Mouse (Mus musculus) MEL (cell line): Measurements from ENCODE around the gene Cd200r3. TPM values are rescaled to one million over a fixed set of nuclear protein-coding genes. Genes with fewer than 3 reads are reported as not detected.
A peak's percentile ranks its signal among the peaks of the same experiment; 100 is the strongest.

Experiments
- DNase-seq: peaks from one replicate; pipeline ENCODE4 v3.0.0; 2011; ENCODE audit warnings: low read depth, low spot score
- H3K27ac ChIP-seq: 2 replicates; pipeline ENCODE4 v1.5.1; 2012; ENCODE audit warnings: low read depth, mild to moderate bottlenecking, control low read depth, low read length, moderate library complexity; ENCODE audit not compliant: control insufficient read depth
- H3K27me3 ChIP-seq, 2 experiments: fragments of 150-350 bp in 1 of 2; sonication (generic) in 1 of 2; 2 replicates each; pipeline ENCODE4 v1.6.1; 2012; ENCODE audit warnings: low read length in 2 of 2, mild to moderate bottlenecking in 2 of 2, improper control_type of control experiment in 1 of 2, moderate library complexity in 1 of 2; ENCODE audit not compliant: insufficient read depth in 2 of 2, control insufficient read depth in 1 of 2
- H3K36me3 ChIP-seq, 2 experiments: 2 replicates each; pipeline ENCODE4 v1.6.1; 2012 to 2014; ENCODE audit warnings: low read length in 2 of 2, improper control_type of control experiment in 1 of 2, inconsistent platforms in 1 of 2, mild to moderate bottlenecking in 1 of 2; ENCODE audit not compliant: insufficient read depth in 2 of 2, control insufficient read depth in 1 of 2
- H3K4me1 ChIP-seq, 2 experiments: fragments of 150-350 bp in 1 of 2; sonication (generic) in 1 of 2; 2 replicates each; pipeline ENCODE4 v1.6.1; 2012; ENCODE audit warnings: low read length in 2 of 2, improper control_type of control experiment in 1 of 2, mild to moderate bottlenecking in 1 of 2; ENCODE audit not compliant: insufficient read depth in 2 of 2, control insufficient read depth in 1 of 2
- H3K4me3 ChIP-seq, 2 experiments: fragments of 150-350 bp in 1 of 2; sonication (generic) in 1 of 2; 2 replicates each; pipeline ENCODE4 v1.5.1; 2012; ENCODE audit warnings: low read depth in 2 of 2, low read length in 2 of 2, mild to moderate bottlenecking in 2 of 2, moderate library complexity in 2 of 2, control low read depth in 1 of 2, improper control_type of control experiment in 1 of 2; ENCODE audit not compliant: control insufficient read depth in 1 of 2, insufficient read depth in 1 of 2
- H3K79me2 ChIP-seq: 2 replicates; pipeline ENCODE4 v1.6.1; 2012; ENCODE audit warnings: mild to moderate bottlenecking, low read length, moderate library complexity; ENCODE audit not compliant: control insufficient read depth, poor library complexity, insufficient read depth
- H3K9ac ChIP-seq: 2 replicates; pipeline ENCODE4 v1.6.1; 2012; ENCODE audit warnings: low read depth, mild to moderate bottlenecking, control low read depth, low read length, moderate library complexity; ENCODE audit not compliant: control insufficient read depth, poor library complexity, severe bottlenecking
- H3K9me3 ChIP-seq: fragments of 150-350 bp; sonication (generic); replicated peaks from 2 replicates; pipeline ENCODE4 v1.6.1; 2012; ENCODE audit warnings: mild to moderate bottlenecking, low read length, improper control_type of control experiment, moderate library complexity; ENCODE audit not compliant: insufficient read depth
- BHLHE40 ChIP-seq: IDR thresholded peaks from 2 replicates; pipeline ENCODE4 v1.6.1; 2012; ENCODE audit warnings: low read depth, mild to moderate bottlenecking, inconsistent platforms, low read length, improper control_type of control experiment, borderline replicate concordance
- CHD2 ChIP-seq: IDR thresholded peaks from 2 replicates; pipeline ENCODE4 v1.6.1; 2011; ENCODE audit warnings: low read length, improper control_type of control experiment
- CTCF ChIP-seq, 3 experiments: IDR thresholded peaks in 2 of 3; conservative IDR thresholded peaks in 1 of 3; 2 replicates each; pipeline ENCODE4 v1.5.1; 2011 to 2012; ENCODE audit warnings: low read length in 3 of 3, low read depth in 2 of 3, mild to moderate bottlenecking in 2 of 3, improper control_type of control experiment in 1 of 3, inconsistent platforms in 1 of 3, mixed read lengths in 1 of 3, moderate library complexity in 1 of 3; ENCODE audit not compliant: control insufficient read depth in 1 of 3, insufficient read depth in 1 of 3, poor library complexity in 1 of 3, severe bottlenecking in 1 of 3
- HCFC1 ChIP-seq: IDR thresholded peaks from 2 replicates; pipeline ENCODE4 v1.6.1; 2012; ENCODE audit warnings: low read depth, mild to moderate bottlenecking, inconsistent platforms, low read length, improper control_type of control experiment, moderate library complexity
- JUND ChIP-seq: IDR thresholded peaks from 2 replicates; pipeline ENCODE4 v1.6.1; 2011; ENCODE audit warnings: low read depth, mild to moderate bottlenecking, improper control_type of control experiment, low read length
- KAT2A ChIP-seq: conservative IDR thresholded peaks from 2 replicates; pipeline ENCODE4 v1.6.1; 2012; ENCODE audit warnings: low read depth, low read length, improper control_type of control experiment, inconsistent platforms
- MAFK ChIP-seq: IDR thresholded peaks from 2 replicates; pipeline ENCODE4 v1.6.1; 2011; ENCODE audit warnings: low read depth, mild to moderate bottlenecking, low read length, improper control_type of control experiment, borderline replicate concordance
- MAX ChIP-seq: IDR thresholded peaks from 2 replicates; pipeline ENCODE4 v1.6.1; 2011; ENCODE audit warnings: low read length, improper control_type of control experiment
- MEF2A ChIP-seq: IDR thresholded peaks from 2 replicates; pipeline ENCODE4 v1.6.1; 2014; ENCODE audit warnings: low read depth, mild to moderate bottlenecking, inconsistent platforms, low read length, improper control_type of control experiment; ENCODE audit not compliant: poor library complexity, insufficient replicate concordance, severe bottlenecking; ENCODE audit errors: extremely low read depth
- MYC ChIP-seq: IDR thresholded peaks from 2 replicates; pipeline ENCODE4 v1.6.1; 2011; ENCODE audit warnings: low read depth, mild to moderate bottlenecking, low read length, improper control_type of control experiment, moderate library complexity
- NELFE ChIP-seq: IDR thresholded peaks from 2 replicates; pipeline ENCODE4 v1.6.1; 2011; ENCODE audit warnings: low read depth, low read length, improper control_type of control experiment
- POLR2A ChIP-seq, 2 experiments: IDR thresholded peaks; 2 replicates each; pipeline ENCODE4 v1.6.1; 2011 to 2012; ENCODE audit warnings: low read length in 2 of 2, mild to moderate bottlenecking in 2 of 2, control low read depth in 1 of 2, improper control_type of control experiment in 1 of 2, low read depth in 1 of 2, moderate library complexity in 1 of 2; ENCODE audit not compliant: control insufficient read depth in 1 of 2, insufficient read depth in 1 of 2, poor library complexity in 1 of 2
- RCOR1 ChIP-seq: IDR thresholded peaks from 2 replicates; pipeline ENCODE4 v1.6.1; 2012; ENCODE audit warnings: low read depth, mild to moderate bottlenecking, inconsistent platforms, low read length, improper control_type of control experiment
- SIN3A ChIP-seq: IDR thresholded peaks from 2 replicates; pipeline ENCODE4 v1.6.1; 2012; ENCODE audit warnings: low read length, improper control_type of control experiment, inconsistent platforms
- SMC3 ChIP-seq: IDR thresholded peaks from 2 replicates; pipeline ENCODE4 v1.6.1; 2011; ENCODE audit warnings: low read depth, low read length, improper control_type of control experiment
- TAL1 ChIP-seq: IDR thresholded peaks from 2 replicates; pipeline ENCODE4 v1.6.1; 2012; ENCODE audit warnings: mild to moderate bottlenecking, inconsistent platforms, low read length, moderate library complexity, mixed read lengths
- TBP ChIP-seq: IDR thresholded peaks from 2 replicates; pipeline ENCODE4 v1.8.0; 2011; ENCODE audit warnings: low read depth, low read length, improper control_type of control experiment
- USF2 ChIP-seq, 2 experiments: IDR thresholded peaks; 2 replicates each; pipeline ENCODE4 v1.6.1; 2011 to 2012; ENCODE audit warnings: improper control_type of control experiment in 2 of 2, low read length in 2 of 2, borderline replicate concordance in 1 of 2, inconsistent platforms in 1 of 2, low read depth in 1 of 2, mild to moderate bottlenecking in 1 of 2; ENCODE audit not compliant: insufficient read depth in 1 of 2
- ZKSCAN1 ChIP-seq: IDR thresholded peaks from 2 replicates; pipeline ENCODE4 v1.6.1; 2012; ENCODE audit warnings: low read depth, mild to moderate bottlenecking, inconsistent platforms, low read length, improper control_type of control experiment, moderate library complexity
- ZNF384 ChIP-seq: IDR thresholded peaks from 2 replicates; pipeline ENCODE4 v1.6.1; 2012; ENCODE audit warnings: low read depth, mild to moderate bottlenecking, inconsistent platforms, low read length, improper control_type of control experiment
- polyA plus RNA-seq, 2 experiments: library from polyadenylated mRNA; stranded (reverse) in 1 of 2; unstranded in 1 of 2; fragments of >175 nt in 1 of 2; fragments of >200 nt in 1 of 2; gene quantifications; 2 replicates each; pipeline versions ENCODE4 v1.2.1 to v1.2.4; 2012; ENCODE audit warnings: low replicate concordance in 2 of 2, low read depth in 1 of 2; ENCODE audit not compliant: insufficient read length in 2 of 2, insufficient read depth in 1 of 2, missing spikeins in 1 of 2
- total RNA-seq: library from RNA; depleted of rRNA; stranded (reverse); fragments of 300-350 nt; gene quantifications from 2 replicates; pipeline ENCODE4 v1.2.3, GENCODE M21; 2012

The Cd200r3 gene
- total and polyA plus RNA-seq, 3 experiments = 0.46 TPM; not detected in 1

DNA sequence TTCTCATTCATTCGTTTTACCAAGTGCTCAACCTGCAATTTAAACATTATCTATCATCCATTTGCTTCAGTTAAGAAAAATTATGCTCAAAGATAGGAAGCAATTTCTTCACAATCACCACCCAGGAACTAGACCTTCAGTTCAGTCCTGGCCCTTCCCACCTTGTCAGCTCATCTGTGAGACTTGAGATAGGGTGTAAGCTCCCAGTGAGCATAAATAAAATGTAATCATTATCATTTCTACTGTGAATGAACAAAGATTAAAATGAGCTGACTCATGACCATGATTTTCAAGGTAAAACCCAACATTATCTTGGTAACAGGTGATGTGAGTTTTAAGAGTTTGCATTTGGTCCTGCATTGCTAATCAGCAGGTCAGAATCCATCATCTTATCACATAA lies 76.6 kb downstream of the Cd200r3 start (continued):
- TF ChIP-seq USF2 (IDR thresholded peaks at IDR 0.05; ENCODE audit: borderline replicate concordance in 1 of 2, insufficient read depth in 1 of 2, low read depth in 1 of 2, low read length in 2 of 2) (no peak), CTCF (IDR thresholded peaks at IDR 0.05 in 2 of 3, conservative IDR thresholded peaks at IDR 0.05 in 1 of 3; ENCODE audit: control insufficient read depth in 1 of 3, insufficient read depth in 1 of 3, low read depth in 2 of 3, low read length in 3 of 3, poor library complexity in 1 of 3, severe bottlenecking in 1 of 3) (no peak), ZNF384 (no peak), HCFC1 (no peak), KAT2A (no peak), MEF2A (no peak), BHLHE40 (no peak), MYC (no peak), NELFE (no peak), ZKSCAN1 (no peak), MAFK (peak; percentile 44; the same call in 1 of the 2 replicates), TBP (no peak), RCOR1 (peak; percentile 57), MAX (no peak), SMC3 (no peak)

DNA sequence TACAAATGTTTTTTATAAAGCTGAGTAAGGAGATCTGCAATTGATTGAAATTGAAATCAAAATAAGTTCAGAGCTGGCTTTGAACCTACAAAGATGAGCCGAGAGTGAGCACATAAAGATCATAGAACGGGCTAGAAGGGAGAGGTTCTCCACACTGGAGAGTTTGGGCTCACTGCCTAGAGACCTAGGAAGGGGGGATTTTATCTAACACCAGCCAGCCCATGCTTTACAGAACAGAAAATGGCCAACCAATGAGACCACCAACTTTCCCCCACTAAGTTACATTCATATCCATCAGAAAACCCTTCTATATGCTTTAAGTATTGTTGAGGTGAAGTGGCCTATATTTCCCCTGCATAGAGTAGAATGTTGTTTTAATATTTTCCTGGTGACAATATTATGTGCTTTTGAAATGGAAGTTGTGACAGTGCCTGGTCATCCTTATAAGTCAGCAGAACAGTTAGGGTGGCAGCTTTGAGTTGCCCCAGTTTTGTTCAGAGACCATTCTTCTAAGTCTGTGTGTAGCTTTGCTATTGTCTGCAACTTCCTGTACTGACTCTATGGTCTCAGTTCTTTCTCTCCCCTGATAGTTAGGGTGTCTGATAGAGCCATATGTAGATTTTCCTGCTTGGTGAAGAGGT lies 77.3 kb downstream of the Cd200r3 start:
- H3K27me3 ChIP-seq = no peaks in the 10 kb centered on the region
- H3K4me1 ChIP-seq = peaks cover 21 to 32% of the 10 kb centered on the region in 2 experiments
- H3K9me3 ChIP-seq = no peaks in the 10 kb centered on the region
- no peak for TF ChIP-seq SMC3
- no peak for TF ChIP-seq POLR2A (IDR thresholded peaks at IDR 0.05; ENCODE audit: control insufficient read depth in 1 of 2, insufficient read depth in 1 of 2, low read depth in 1 of 2, low read length in 2 of 2, poor library complexity in 1 of 2)
- TF ChIP-seq TBP = peak; percentile 65; the same call in 1 of the 2 replicates
- TF ChIP-seq CHD2 = no peak
- TF ChIP-seq JUND = no peak
- TF ChIP-seq TAL1 = no peak
- TF ChIP-seq SIN3A = 0 out of 2 replicates have a peak, but pooled peaks have one; percentile 3
- no peak for TF ChIP-seq MEF2A
- TF ChIP-seq, all 39 proteins: peak for 2
- peak overlapping the region; percentile 72 for H3K27ac ChIP-seq
- H3K36me3 ChIP-seq = peaks cover 0 to 46% of the 10 kb centered on the region in 2 experiments; a peak in 2 of 4 replicates
- H3K4me3 ChIP-seq = no peak overlapping the region
- DNase-seq = peak; percentile 40
- H3K9ac ChIP-seq = peak overlapping the region; percentile 23; the same call in 1 of the 2 replicates
- H3K79me2 ChIP-seq = no peaks in the 10 kb centered on the region
